Mouse (Mus musculus) left cerebral cortex, adult 18-20 months (tissue): ENCODE measurements around the gene Adgrl2. TPM values are rescaled to one million over a fixed set of nuclear protein-coding genes. Genes with fewer than 3 reads are reported as not detected.

Experiments
- DNase-seq, 2 experiments: peaks; one replicate each; pipeline ENCODE4 v3.0.0; 2021 to 2022; ENCODE audit warnings: low spot score in 2 of 2, mixed read lengths in 1 of 2
- total RNA-seq, 2 experiments: library from RNA; stranded (reverse); gene quantifications; 2 replicates each; pipeline ENCODE4 v1.2.3; 2021

Gene Adgrl2
- total RNA-seq, 2 experiments from 2014 or later, result 103 to 109 TPM

GRCm38 (mm10) chr3:148886956-148887355 lies 103.4 kb downstream of the Adgrl2 start:
- no peak for DNase-seq

- no peak for DNase-seq
These were observed 104.2 kb downstream of the Adgrl2 start for GRCm38 (mm10) chr3:148885980-148886668.

GRCm38 (mm10) chr3:148885184-148885583 lies 105.2 kb downstream of the Adgrl2 start:
- no peak for DNase-seq

- no peak for DNase-seq
These were observed 108.9 kb downstream of the Adgrl2 start for GRCm38 (mm10) chr3:148881431-148881830.

- DNase-seq, result no peak
These were observed 117.8 kb downstream of the Adgrl2 start for GRCm38 (mm10) chr3:148872563-148872962.

- DNase-seq, result no peak
These were observed 118.4 kb downstream of the Adgrl2 start for GRCm38 (mm10) chr3:148871792-148872464.

- no peak for DNase-seq
These were observed 122.7 kb downstream of the Adgrl2 start for GRCm38 (mm10) chr3:148867618-148868017.

GRCm38 (mm10) chr3:148866633-148867032 lies 123.7 kb downstream of the Adgrl2 start:
- DNase-seq, result no peak

GRCm38 (mm10) chr3:148866053-148866452 lies 124.3 kb downstream of the Adgrl2 start:
- no peak for DNase-seq

GRCm38 (mm10) chr3:148865234-148865633 lies 125.1 kb downstream of the Adgrl2 start:
- no peak for DNase-seq

GRCm38 (mm10) chr3:148861860-148862259 lies 128.5 kb downstream of the Adgrl2 start:
- DNase-seq, result no peak

GRCm38 (mm10) chr3:148854306-148854910 lies 135.9 kb downstream of the Adgrl2 start:
- DNase-seq, result no peak

- DNase-seq, result no peak
These were observed 137.0 kb downstream of the Adgrl2 start for GRCm38 (mm10) chr3:148853372-148853771.

- DNase-seq, result no peak
These were observed 137.8 kb downstream of the Adgrl2 start for GRCm38 (mm10) chr3:148852556-148852955.

GRCm38 (mm10) chr3:148850821-148851220 lies 139.5 kb downstream of the Adgrl2 start:
- no peak for DNase-seq

- DNase-seq, result no peak
These were observed 142.0 kb downstream of the Adgrl2 start for GRCm38 (mm10) chr3:148848366-148848765.

- no peak for DNase-seq
These were observed 146.2 kb downstream of the Adgrl2 start for GRCm38 (mm10) chr3:148844182-148844581.

- DNase-seq, result peak in 1 of 2 experiments; percentile 44
These were observed 147.8 kb downstream of the Adgrl2 start for GRCm38 (mm10) chr3:148842533-148842932.

GRCm38 (mm10) chr3:148838835-148839296 lies 151.5 kb downstream of the Adgrl2 start:
- DNase-seq, result no peak

- DNase-seq, result no peak
These were observed 152.1 kb downstream of the Adgrl2 start for GRCm38 (mm10) chr3:148838095-148838834.

- DNase-seq, result no peak
These were observed 155.2 kb downstream of the Adgrl2 start for GRCm38 (mm10) chr3:148835136-148835535.
